Mouse (Mus musculus) heart, postnatal 0 days (tissue): ENCODE measurements around the gene Serinc5. TPM values are rescaled to one million over a fixed set of nuclear protein-coding genes. Genes with fewer than 3 reads are reported as not detected.

Experiments used
- ATAC-seq: fragments of 200-750 bp; cut with Nextera tagmentation; 2 replicates; pipeline ENCODE4 v1.8.0; 2017; ENCODE audit warnings: low read depth, moderate number of reproducible peaks, moderate library complexity; ENCODE audit not compliant: insufficient read depth
- DNase-seq: peaks from one replicate; pipeline ENCODE4 v3.0.0-alpha.2; 2016; ENCODE audit warnings: low spot score
- H3K27ac ChIP-seq: fragments of 300-500 bp; sonication (generic); 2 replicates; pipeline ENCODE4 v1.5.1; 2014; ENCODE audit warnings: low read depth, mild to moderate bottlenecking
- H3K27me3 ChIP-seq: fragments of 300-500 bp; sonication (generic); 2 replicates; pipeline ENCODE4 v1.6.1; 2014; ENCODE audit warnings: low read length, mixed read lengths; ENCODE audit not compliant: control insufficient read depth, insufficient read depth
- H3K36me3 ChIP-seq: fragments of 300-500 bp; sonication (generic); replicated peaks from 2 replicates; pipeline ENCODE4 v1.6.1; 2014; ENCODE audit warnings: low read length, mixed read lengths; ENCODE audit not compliant: control insufficient read depth, insufficient read depth
- H3K4me1 ChIP-seq: fragments of 300-500 bp; sonication (generic); 2 replicates; pipeline ENCODE4 v1.6.1; 2014; ENCODE audit warnings: antibody characterized with exemption; ENCODE audit not compliant: control insufficient read depth, insufficient read depth
- H3K4me2 ChIP-seq: fragments of 300-500 bp; sonication (generic); 2 replicates; pipeline ENCODE4 v1.6.1; 2014; ENCODE audit warnings: low read depth, mild to moderate bottlenecking, low read length, moderate library complexity
- H3K4me3 ChIP-seq: fragments of 300-500 bp; sonication (generic); 2 replicates; pipeline ENCODE4 v1.5.1; 2014; ENCODE audit warnings: low read depth, low read length
- H3K9ac ChIP-seq: fragments of 300-500 bp; sonication (generic); replicated peaks from 2 replicates; pipeline ENCODE4 v1.6.1; 2014; ENCODE audit warnings: low read depth, low read length, mixed read lengths
- H3K9me3 ChIP-seq: fragments of 300-500 bp; sonication (generic); replicated peaks from 2 replicates; pipeline ENCODE4 v1.6.1; 2016; ENCODE audit warnings: low read length; ENCODE audit not compliant: control insufficient read depth
- CTCF ChIP-seq: IDR thresholded peaks from 2 replicates; pipeline ENCODE4 v1.5.1; 2016; ENCODE audit warnings: antibody characterized with exemption, control low read depth, low read depth
- EP300 ChIP-seq: IDR thresholded peaks from 2 replicates; pipeline ENCODE4 v1.6.1; 2016; ENCODE audit warnings: antibody characterized with exemption, low read depth
- WGBS: fragments of 180-500 bp; shearing (Covaris S2); extraction: QIAGEN DNeasy Blood & Tissue Kit; methylation state at CpG from one replicate; pipeline ENCODE4 v1.1.7; 2014; 5-methylcytosine and 5-hydroxymethylcytosine counted together
- polyA plus RNA-seq: library from polyadenylated mRNA; unstranded; fragments of >200 nt; fragmentation: Nextera tagmentation; extraction: Ambion mirVana; gene quantifications from 2 replicates; pipeline ENCODE4 v1.2.1, GENCODE M21; 2015
- total RNA-seq: library from RNA; depleted of rRNA; stranded (reverse); fragments of >200 nt; gene quantifications from 2 replicates; pipeline ENCODE4 v1.2.3, GENCODE M21; 2014; ENCODE audit warnings: low replicate concordance

The Serinc5 gene
- total and polyA plus RNA-seq, 2 experiments from 2014 or later = 9.8 to 28.2 TPM

DNA sequence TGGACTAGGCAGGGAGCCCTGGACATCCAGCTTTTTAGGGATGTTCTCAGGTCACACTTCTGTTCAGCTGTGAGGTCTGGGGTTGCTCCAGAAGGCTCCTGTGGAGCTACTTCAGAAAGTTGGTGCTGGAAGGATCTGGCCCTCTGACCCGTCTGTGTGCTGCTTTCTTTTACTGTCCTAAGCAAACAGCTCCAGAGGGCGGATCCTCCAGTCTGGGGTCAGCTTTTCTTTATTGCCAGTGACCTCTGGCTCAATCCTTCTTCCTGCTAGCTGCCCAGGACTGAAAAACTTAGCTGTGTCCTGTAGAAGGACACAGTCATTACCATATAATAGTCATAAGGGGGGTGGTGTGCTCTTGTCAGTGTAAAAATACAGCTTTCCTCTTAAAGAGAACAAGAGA is 24.1 kb downstream of the Serinc5 start:
- no peak overlapping the region for H3K27ac ChIP-seq
- peak; percentile 58; the same call in 1 of the 2 replicates for ATAC-seq

DNA sequence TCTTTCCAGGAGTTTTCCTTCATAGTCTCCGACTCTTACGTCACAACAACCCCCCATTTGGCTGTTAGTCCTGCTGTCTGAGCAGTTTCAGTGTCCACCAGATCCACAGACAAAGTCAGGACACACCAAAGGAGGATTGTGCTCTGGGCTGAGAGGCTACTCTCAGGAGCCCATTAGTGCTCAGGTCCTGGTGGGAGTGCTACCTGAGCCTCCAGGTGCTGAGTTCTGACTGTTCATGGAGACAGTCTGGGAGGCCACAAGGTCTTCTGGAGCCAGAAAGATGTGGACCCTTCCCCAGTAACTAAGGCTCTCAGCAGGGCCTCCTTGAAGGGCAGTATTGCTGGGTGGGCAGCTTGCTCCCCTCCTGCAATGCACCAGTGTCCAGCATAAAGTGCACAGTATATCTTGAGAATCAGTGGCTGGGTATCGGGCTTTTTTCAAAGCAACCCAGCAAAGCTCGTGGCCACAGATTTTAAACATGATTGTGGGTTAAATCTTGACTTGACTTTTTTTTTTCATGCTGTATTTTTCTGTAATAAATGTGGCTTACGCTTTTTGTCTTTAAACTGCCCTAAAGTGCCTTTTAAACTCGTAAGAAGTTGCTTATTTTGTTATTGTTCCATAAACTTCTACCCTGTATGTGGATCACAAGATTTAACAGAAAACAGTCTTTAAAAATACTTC is 25.5 kb downstream of the Serinc5 start:
- H3K4me3 ChIP-seq = no peak overlapping the region
- TF ChIP-seq CTCF (no peak), EP300 (no peak)
- WGBS = 71% methylated on average over 6 of the region's 6 CpGs
- H3K9ac ChIP-seq = no peak overlapping the region
- DNase-seq (no peak), ATAC-seq (no peak)
- no peaks in the 10 kb centered on the region for H3K36me3 ChIP-seq
- no peaks in the 10 kb centered on the region for H3K27me3 ChIP-seq
- no peak overlapping the region for H3K27ac ChIP-seq
- no peaks in the 10 kb centered on the region for H3K9me3 ChIP-seq
- no peak overlapping the region for H3K4me2 ChIP-seq
- peaks cover 5% of the 10 kb centered on the region for H3K4me1 ChIP-seq

More for the DNA sequence above, 24.1 kb downstream of the Serinc5 start:
- peaks cover 5% of the 10 kb centered on the region for H3K4me1 ChIP-seq
- no peaks in the 10 kb centered on the region for H3K36me3 ChIP-seq
- no peak overlapping the region for H3K4me2 ChIP-seq
- DNase-seq = peak; percentile 28
- H3K9ac ChIP-seq = no peak overlapping the region
- no peak overlapping the region for H3K4me3 ChIP-seq
- H3K27me3 ChIP-seq = no peaks in the 10 kb centered on the region
- TF ChIP-seq CTCF = no peak
- TF ChIP-seq EP300 = no peak
- WGBS = 46% methylated on average over 2 of the region's 2 CpGs
- no peaks in the 10 kb centered on the region for H3K9me3 ChIP-seq

DNA sequence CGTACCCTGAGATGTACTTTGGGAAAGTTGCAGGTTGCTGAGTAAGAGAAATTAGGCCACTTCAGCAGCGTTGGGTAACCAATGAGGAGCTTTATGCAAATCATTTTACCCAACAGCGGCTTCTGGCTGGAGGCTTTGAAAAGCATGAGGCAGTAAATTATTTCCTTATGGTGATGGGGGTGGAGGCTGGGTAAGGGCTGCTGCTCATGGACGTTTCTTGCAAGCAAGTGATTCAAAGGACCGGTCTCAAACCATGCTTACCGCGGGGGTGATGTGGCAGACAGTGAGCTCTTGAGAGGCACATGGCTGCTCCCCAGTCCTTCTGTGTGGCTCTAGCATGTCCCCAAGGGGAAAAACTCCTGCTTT is 26.0 kb downstream of the Serinc5 start:
- no peaks in the 10 kb centered on the region for H3K27me3 ChIP-seq
- peaks cover 5% of the 10 kb centered on the region for H3K4me1 ChIP-seq
- WGBS = 10% methylated on average over 7 of the region's 7 CpGs
- DNase-seq (peak; percentile 67), ATAC-seq (peak; percentile 69)
- H3K27ac ChIP-seq = no peak overlapping the region
- no peaks in the 10 kb centered on the region for H3K9me3 ChIP-seq
- H3K9ac ChIP-seq = no peak overlapping the region
- TF ChIP-seq EP300 (no peak), CTCF (no peak)
- peak overlapping the region; percentile 29; the same call in 1 of the 2 replicates for H3K4me2 ChIP-seq
- H3K4me3 ChIP-seq = no peak overlapping the region
- no peaks in the 10 kb centered on the region for H3K36me3 ChIP-seq

- TF ChIP-seq EP300 = no peak
- H3K4me1 ChIP-seq = peaks cover 5% of the 10 kb centered on the region
- ATAC-seq (no peak), DNase-seq (no peak)
- WGBS = 62% methylated on average over 12 of the region's 12 CpGs
- no peak overlapping the region; the same call in 1 of the 2 replicates for H3K27ac ChIP-seq
- H3K4me2 ChIP-seq = no peak overlapping the region
- no peaks in the 10 kb centered on the region for H3K9me3 ChIP-seq
- no peaks in the 10 kb centered on the region for H3K27me3 ChIP-seq
- H3K36me3 ChIP-seq = no peaks in the 10 kb centered on the region
- H3K9ac ChIP-seq = no peak overlapping the region
- no peak overlapping the region for H3K4me3 ChIP-seq
These were observed 28.5 kb downstream of the Serinc5 start for GRCm38 (mm10) chr13:92639093-92640014.

- TF ChIP-seq CTCF = no peak
- no peak for TF ChIP-seq EP300
- no peak for DNase-seq
- Histone ChIP-seq H3K27me3 (no peaks in the 10 kb centered on the region), H3K4me1 (no peaks in the 10 kb centered on the region; the same call in 1 of the 2 replicates), H3K27ac (no peak overlapping the region), H3K4me3 (no peak overlapping the region), H3K9ac (no peak overlapping the region), H3K4me2 (no peak overlapping the region), H3K9me3 (no peaks in the 10 kb centered on the region), H3K36me3 (no peaks in the 10 kb centered on the region)
- ATAC-seq = no peak
- 76% methylated on average over 3 of the region's 3 CpGs for WGBS
These were observed 33.3 kb downstream of the Serinc5 start for GRCm38 (mm10) chr13:92644199-92644598.
